11 mouse cellular contexts compared by ENCODE assay signal in genomic region chr12:40438049-40438448, GRCm38 (mm10). TPM values are rescaled to one million over a fixed set of nuclear protein-coding genes. Genes with fewer than 3 reads are reported as not detected.
"Had no signal": no experiment of that assay in that cellular context is flagged by ENCODE, and none has a peak within 500 bp of the region (broad histone marks: within the 10 kb centered on the region; RNA-seq: fewer than 3 reads in every experiment).

No protein-coding gene starts in this region.

- H3K4me2 ChIP-seq: limb, embryonic 13.5 days; neural tube, embryonic 12.5 days had no signal

- H3K36me3 ChIP-seq: neural tube, embryonic 12.5 days had no signal

- H3K9ac ChIP-seq: limb, embryonic 13.5 days; liver, embryonic 14.5 days; neural tube, embryonic 12.5 days had no signal

- H3K27ac ChIP-seq: limb, embryonic 13.5 days; liver, embryonic 14.5 days; neural tube, embryonic 12.5 days had no signal

- H3K4me3 ChIP-seq: limb, embryonic 13.5 days; myocyte; neural tube, embryonic 12.5 days had no signal

- H3K27me3 ChIP-seq: limb, embryonic 13.5 days; neural tube, embryonic 12.5 days had no signal

- DNase-seq: kidney, adult 9 months; left cerebral cortex, postnatal 4 days; lung, adult 18-20 months; midbrain, embryonic 14.5 days; thymus, adult 18-20 months; thymus, postnatal 14 days had no signal

- H3K9me3 ChIP-seq: limb, embryonic 13.5 days; neural tube, embryonic 12.5 days had no signal

RNA-seq across cellular contexts. Expression of gene Dock4, which starts 7.7 kb away (rescaled TPM):
- total RNA-seq: megakaryocyte-erythroid progenitor cell, adult 5-6 weeks had no signal
